Mouse (Mus musculus) heart, embryonic 12.5 days (tissue): ENCODE data around the gene Ccdc167. TPM values are rescaled to one million over a fixed set of nuclear protein-coding genes. Genes with fewer than 3 reads are reported as not detected.

Experiments
- ATAC-seq: fragments of 200-750 bp; cut with Nextera tagmentation; 2 replicates; pipeline ENCODE4 v1.8.0; 2017; ENCODE audit warnings: moderate TSS enrichment, moderate library complexity; ENCODE audit not compliant: insufficient number of reproducible peaks, low FRiP score
- H3K27ac ChIP-seq: fragments of 300-500 bp; sonication (generic); 2 replicates; pipeline ENCODE4 v1.5.1; 2016; ENCODE audit warnings: mild to moderate bottlenecking, moderate library complexity; ENCODE audit not compliant: poor library complexity, severe bottlenecking
- H3K27me3 ChIP-seq: fragments of 300-500 bp; sonication (generic); replicated peaks from 2 replicates; pipeline ENCODE4 v1.6.1; 2016; ENCODE audit warnings: mild to moderate bottlenecking, moderate library complexity
- H3K36me3 ChIP-seq: fragments of 300-500 bp; sonication (generic); 2 replicates; pipeline ENCODE4 v1.6.1; 2016; ENCODE audit warnings: mild to moderate bottlenecking, moderate library complexity
- H3K4me1 ChIP-seq: fragments of 300-500 bp; sonication (generic); replicated peaks from 2 replicates; pipeline ENCODE4 v1.6.1; 2016; ENCODE audit warnings: mild to moderate bottlenecking
- H3K4me2 ChIP-seq: fragments of 300-500 bp; sonication (generic); 2 replicates; pipeline ENCODE4 v1.6.1; 2016; ENCODE audit warnings: mild to moderate bottlenecking, moderate library complexity
- H3K4me3 ChIP-seq: fragments of 300-500 bp; sonication (generic); 2 replicates; pipeline ENCODE4 v1.5.1; 2016; ENCODE audit warnings: mild to moderate bottlenecking
- H3K9ac ChIP-seq: fragments of 300-500 bp; sonication (generic); 2 replicates; pipeline ENCODE4 v1.6.1; 2016; ENCODE audit warnings: mild to moderate bottlenecking, moderate library complexity
- H3K9me3 ChIP-seq: fragments of 300-500 bp; sonication (generic); replicated peaks from 2 replicates; pipeline ENCODE4 v1.6.1; 2016; ENCODE audit warnings: mild to moderate bottlenecking, moderate library complexity
- WGBS: fragments of 180-500 bp; shearing (Covaris S2); methylation state at CpG from one replicate; pipeline ENCODE4 v1.1.7; 2016; 5-methylcytosine and 5-hydroxymethylcytosine counted together
- polyA plus RNA-seq: library from polyadenylated mRNA; unstranded; fragments of >200 nt; fragmentation: Nextera tagmentation; extraction: Ambion mirVana; gene quantifications from 2 replicates; pipeline ENCODE4 v1.2.1, GENCODE M21; 2016

Ccdc167 gene
- polyA plus RNA-seq, 1 experiment from 2014 or later: 15.8 TPM

GRCm38 (mm10) chr17:29669030-29669429, 47.8 kb downstream of the Ccdc167 start:
- Histone ChIP-seq H3K4me2 (no peak overlapping the region), H3K4me1 (peaks cover 9% of the 10 kb centered on the region), H3K36me3 (peaks cover 66% of the 10 kb centered on the region), H3K4me3 (no peak overlapping the region), H3K27ac (no peak overlapping the region), H3K9ac (no peak overlapping the region), H3K9me3 (no peaks in the 10 kb centered on the region), H3K27me3 (no peaks in the 10 kb centered on the region)
- ATAC-seq: no peak
- 87% methylated on average over 4 of the region's 4 CpGs for WGBS

GRCm38 (mm10) chr17:29668051-29668986, 48.5 kb downstream of the Ccdc167 start:
- Histone ChIP-seq H3K36me3 (peaks cover 68% of the 10 kb centered on the region), H3K27ac (no peak overlapping the region), H3K4me3 (no peak overlapping the region), H3K9me3 (no peaks in the 10 kb centered on the region), H3K9ac (no peak overlapping the region; the same call in 1 of the 2 replicates), H3K27me3 (no peaks in the 10 kb centered on the region), H3K4me1 (peaks cover 9% of the 10 kb centered on the region), H3K4me2 (no peak overlapping the region)
- ATAC-seq: no peak
- 80% methylated on average over 10 of the region's 10 CpGs for WGBS

- no peaks in the 10 kb centered on the region for H3K9me3 ChIP-seq
- no peak overlapping the region for H3K4me3 ChIP-seq
- peaks cover 16% of the 10 kb centered on the region; the same call in 1 of the 2 replicates for H3K4me1 ChIP-seq
- H3K4me2 ChIP-seq: no peak overlapping the region
- peaks cover 38% of the 10 kb centered on the region for H3K36me3 ChIP-seq
- H3K9ac ChIP-seq: no peak overlapping the region
- WGBS: 93% methylated on average over 6 of the region's 6 CpGs
- no peaks in the 10 kb centered on the region for H3K27me3 ChIP-seq
- no peak overlapping the region for H3K27ac ChIP-seq
- no peak for ATAC-seq
These were observed 54.7 kb downstream of the Ccdc167 start for GRCm38 (mm10) chr17:29662145-29662544.

GRCm38 (mm10) chr17:29660762-29661391, 56.0 kb downstream of the Ccdc167 start:
- H3K36me3 ChIP-seq: peaks cover 27% of the 10 kb centered on the region
- no peaks in the 10 kb centered on the region for H3K27me3 ChIP-seq
- peak overlapping the region; percentile 94 for H3K27ac ChIP-seq
- no peaks in the 10 kb centered on the region for H3K9me3 ChIP-seq
- peak; percentile 63 for ATAC-seq
- peaks cover 16% of the 10 kb centered on the region; the same call in 1 of the 2 replicates for H3K4me1 ChIP-seq
- peak overlapping the region; percentile 87 for H3K4me3 ChIP-seq
- peak overlapping the region; percentile 79 for H3K4me2 ChIP-seq
- under 1% methylated on average over 40 of the region's 41 CpGs for WGBS
- H3K9ac ChIP-seq: peak overlapping the region; percentile 96

- no peaks in the 10 kb centered on the region for H3K27me3 ChIP-seq
- peak; percentile 97 for ATAC-seq
- WGBS: 1% methylated on average over 41 of the region's 41 CpGs
These were observed 56.6 kb downstream of the Ccdc167 start, which contains the start of gene Cmtr1 for GRCm38 (mm10) chr17:29660076-29660761. Gene Cmtr1 (plus strand): TSS chr17:29660595.

GRCm38 (mm10) chr17:29658249-29658648, 58.6 kb downstream of the Ccdc167 start:
- Histone ChIP-seq H3K4me3 (peak overlapping the region; percentile 13; the same call in 1 of the 2 replicates), H3K27me3 (no peaks in the 10 kb centered on the region), H3K9me3 (0 out of 2 replicates have a peak, but pooled peaks cover 3% of the 10 kb centered on the region), H3K36me3 (peaks cover 6% of the 10 kb centered on the region), H3K9ac (no peak overlapping the region), H3K4me2 (no peak overlapping the region), H3K4me1 (peaks cover 16% of the 10 kb centered on the region; the same call in 1 of the 2 replicates), H3K27ac (0 out of 2 replicates have a peak overlapping the region, but pooled peaks have one; percentile 34)
- 23% methylated on average over 2 of the region's 2 CpGs for WGBS
- ATAC-seq: peak; percentile 87

More at GRCm38 (mm10) chr17:29660076-29660761, 56.6 kb downstream of the Ccdc167 start, which contains the start of gene Cmtr1:
- Histone ChIP-seq H3K9ac (peak within 1 kb of the TSS; percentile 96), H3K9me3 (no peaks in the 10 kb centered on the region), H3K36me3 (peaks cover 22% of the 10 kb centered on the region), H3K4me1 (peaks cover 16% of the 10 kb centered on the region; the same call in 1 of the 2 replicates), H3K4me3 (peak within 1 kb of the TSS; percentile 87), H3K4me2 (peak within 1 kb of the TSS; percentile 79), H3K27ac (peak within 1 kb of the TSS; percentile 94)

- H3K4me1 ChIP-seq: peaks cover 18% of the 10 kb centered on the region
- H3K36me3 ChIP-seq: peaks cover 62% of the 10 kb centered on the region
- no peaks in the 10 kb centered on the region for H3K27me3 ChIP-seq
- no peak overlapping the region for H3K4me2 ChIP-seq
- no peak overlapping the region for H3K9ac ChIP-seq
- H3K27ac ChIP-seq: no peak overlapping the region
- H3K4me3 ChIP-seq: no peak overlapping the region
- no peak for ATAC-seq
- WGBS: 68% methylated on average over 3 of the region's 3 CpGs
- no peaks in the 10 kb centered on the region for H3K9me3 ChIP-seq
These were observed 74.6 kb downstream of the Ccdc167 start for GRCm38 (mm10) chr17:29642219-29642618.

- WGBS: 84% methylated on average over 11 of the region's 11 CpGs
- no peak for ATAC-seq
- no peak overlapping the region for H3K4me3 ChIP-seq
- no peak overlapping the region for H3K9ac ChIP-seq
- no peaks in the 10 kb centered on the region for H3K9me3 ChIP-seq
- no peaks in the 10 kb centered on the region for H3K27me3 ChIP-seq
- peaks cover 26% of the 10 kb centered on the region for H3K4me1 ChIP-seq
- H3K36me3 ChIP-seq: peaks cover 66% of the 10 kb centered on the region
- no peak overlapping the region for H3K27ac ChIP-seq
- no peak overlapping the region for H3K4me2 ChIP-seq
These were observed 75.9 kb downstream of the Ccdc167 start for GRCm38 (mm10) chr17:29640971-29641370.

- 61% methylated on average over 8 of the region's 8 CpGs for WGBS
- Histone ChIP-seq H3K4me1 (peaks cover 16% of the 10 kb centered on the region), H3K4me2 (no peak overlapping the region), H3K9me3 (no peaks in the 10 kb centered on the region), H3K9ac (no peak overlapping the region), H3K27me3 (no peaks in the 10 kb centered on the region), H3K27ac (peak overlapping the region; percentile 22; the same call in 1 of the 2 replicates), H3K4me3 (no peak overlapping the region), H3K36me3 (peaks cover 91% of the 10 kb centered on the region)
- ATAC-seq: no peak
These were observed 78.9 kb downstream of the Ccdc167 start for GRCm38 (mm10) chr17:29637895-29638294.

GRCm38 (mm10) chr17:29637377-29637776, 79.5 kb downstream of the Ccdc167 start:
- peak; percentile 39; the same call in 1 of the 2 replicates for ATAC-seq
- Histone ChIP-seq H3K4me1 (peaks cover 16% of the 10 kb centered on the region), H3K9ac (no peak overlapping the region), H3K27me3 (no peaks in the 10 kb centered on the region), H3K36me3 (peaks cover 90% of the 10 kb centered on the region), H3K4me3 (no peak overlapping the region), H3K4me2 (no peak overlapping the region), H3K27ac (no peak overlapping the region), H3K9me3 (no peaks in the 10 kb centered on the region)
- WGBS: 73% methylated on average over 4 of the region's 4 CpGs
